Mouse (Mus musculus) frontal cortex, postnatal 10 days (tissue): ENCODE results near the gene Tpsb2.

Experiments used
- DNase-seq, 2 experiments: peaks; one replicate each; pipeline ENCODE4 v3.0.0; 2022; ENCODE audit warnings: low spot score in 2 of 2, mixed read lengths in 1 of 2

The Tpsb2 gene

DNA sequence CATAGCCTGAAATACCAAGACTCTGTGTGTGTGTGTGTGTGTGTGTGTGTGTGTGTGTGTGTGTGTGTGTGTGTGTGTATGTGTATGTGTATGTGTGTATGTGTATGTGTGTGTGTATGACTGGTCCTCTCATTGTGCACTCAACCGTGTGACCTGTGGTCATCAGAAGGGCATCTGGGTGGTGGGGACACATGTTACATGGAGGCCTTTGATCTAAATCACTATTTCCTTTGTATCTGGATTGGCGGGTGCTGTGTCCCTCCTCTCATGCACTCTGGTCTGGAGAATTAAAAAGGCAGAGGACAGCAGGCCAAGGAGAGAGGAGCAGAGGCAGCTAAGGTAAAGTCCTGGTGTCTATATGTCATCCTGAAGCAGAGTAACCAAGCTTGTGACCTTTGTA is at the start of gene Tpsb2:
TSS of gene Tpsb2 (plus strand) at position 301 of the 400 bp plus-strand sequence.
- DNase-seq = no peak

DNA sequence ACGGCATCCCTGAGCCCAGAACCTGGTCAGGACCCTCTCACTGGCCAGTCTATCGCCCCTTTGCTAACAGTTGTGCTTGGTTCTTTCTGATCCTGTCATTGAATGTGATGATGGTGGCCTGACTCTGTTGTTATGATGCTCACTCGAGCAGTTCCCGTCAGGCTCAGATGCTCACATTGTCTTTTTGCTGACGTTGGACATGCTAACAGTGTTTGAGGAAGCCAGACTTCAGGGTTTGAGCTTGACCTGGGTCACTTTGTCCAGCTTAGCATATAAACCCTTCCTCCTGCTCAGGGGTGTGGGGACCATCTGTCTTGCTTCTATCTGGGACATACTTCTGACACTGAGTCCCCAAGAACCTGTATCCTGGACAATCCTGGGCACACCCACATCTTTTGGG is 47.8 kb upstream of the Tpsb2 start, which contains the start of gene Prss29:
TSS of gene Prss29 (plus strand) at position 301 of the 400 bp plus-strand sequence.
- DNase-seq = no peak

- no peak for DNase-seq
These were observed 45.3 kb upstream of the Tpsb2 start for GRCm38 (mm10) chr17:25320819-25321218.

- DNase-seq = no peak
These were observed 43.2 kb upstream of the Tpsb2 start for GRCm38 (mm10) chr17:25322930-25323329.

GRCm38 (mm10) chr17:25332321-25332720 is 33.8 kb upstream of the Tpsb2 start:
- DNase-seq = no peak

- DNase-seq = peak; percentile 21 to 65
These were observed 32.2 kb upstream of the Tpsb2 start for GRCm38 (mm10) chr17:25333943-25334342.

DNA sequence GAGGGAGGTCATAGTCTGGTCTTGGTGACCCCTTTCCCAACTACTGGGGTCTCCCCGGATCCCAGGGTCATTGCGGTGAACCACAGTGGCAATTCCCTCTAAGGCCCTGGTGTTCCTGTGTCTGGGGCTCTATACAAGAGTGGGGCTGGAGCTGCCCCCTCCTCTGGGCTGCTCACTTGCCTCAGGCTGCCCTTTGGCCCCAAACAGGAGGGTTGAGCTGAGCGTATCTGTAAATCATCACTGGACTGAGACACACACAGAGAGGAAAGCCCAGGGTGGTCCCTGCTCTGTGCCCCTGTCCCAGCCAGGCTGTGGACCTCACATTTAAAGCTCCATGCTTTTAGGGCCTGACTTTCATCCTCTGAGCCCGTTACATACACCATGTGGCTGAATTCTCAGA is 27.9 kb upstream of the Tpsb2 start:
- DNase-seq = no peak

GRCm38 (mm10) chr17:25340003-25340402 is 26.1 kb upstream of the Tpsb2 start:
- DNase-seq = no peak

DNA sequence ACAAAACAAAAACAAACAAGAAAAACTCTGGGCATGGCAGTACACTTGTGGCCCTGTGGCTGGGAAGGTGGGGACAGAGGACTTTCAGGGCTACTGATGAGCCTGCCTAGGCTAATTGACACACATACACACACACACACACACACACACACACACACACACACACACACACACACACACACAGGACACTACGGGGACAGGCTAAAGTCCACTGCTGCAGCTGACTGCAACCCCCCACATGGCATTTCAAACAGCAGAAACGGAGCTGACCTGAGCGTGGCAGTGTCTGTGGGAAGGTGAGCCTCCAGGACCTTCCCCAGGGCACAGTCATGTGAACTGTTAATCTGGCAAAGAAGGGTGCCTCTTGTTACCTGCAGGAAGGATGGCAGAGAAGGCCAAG is 24.6 kb upstream of the Tpsb2 start:
- no peak for DNase-seq

DNA sequence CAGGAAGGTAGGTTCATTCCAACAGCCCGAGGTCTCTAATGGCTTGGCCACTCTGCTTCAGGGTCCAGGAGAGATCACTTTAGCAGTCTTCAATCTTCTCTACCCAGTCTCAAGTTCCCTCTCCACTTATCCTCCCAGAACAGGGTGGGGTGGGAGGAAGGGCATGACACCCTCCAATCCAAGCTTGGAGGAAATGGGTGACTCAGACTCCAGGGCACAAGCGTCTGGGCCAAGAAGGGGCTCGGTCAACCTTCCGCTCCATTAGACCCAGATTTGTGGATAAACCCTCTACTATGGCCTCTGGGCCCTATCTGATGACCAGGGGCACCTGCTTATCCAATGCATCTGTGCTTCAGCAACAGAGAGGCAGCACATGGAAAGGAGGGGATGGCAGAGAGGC is 20.6 kb upstream of the Tpsb2 start, which contains the start of gene Tpsab1:
TSS of gene Tpsab1 (minus strand) at position 101 of the 400 bp plus-strand sequence.
- no peak for DNase-seq

- no peak for DNase-seq
These were observed 4.8 kb upstream of the Tpsb2 start for GRCm38 (mm10) chr17:25361291-25361690.

- DNase-seq = no peak
These were observed 2.4 kb upstream of the Tpsb2 start for GRCm38 (mm10) chr17:25363726-25364125.

DNA sequence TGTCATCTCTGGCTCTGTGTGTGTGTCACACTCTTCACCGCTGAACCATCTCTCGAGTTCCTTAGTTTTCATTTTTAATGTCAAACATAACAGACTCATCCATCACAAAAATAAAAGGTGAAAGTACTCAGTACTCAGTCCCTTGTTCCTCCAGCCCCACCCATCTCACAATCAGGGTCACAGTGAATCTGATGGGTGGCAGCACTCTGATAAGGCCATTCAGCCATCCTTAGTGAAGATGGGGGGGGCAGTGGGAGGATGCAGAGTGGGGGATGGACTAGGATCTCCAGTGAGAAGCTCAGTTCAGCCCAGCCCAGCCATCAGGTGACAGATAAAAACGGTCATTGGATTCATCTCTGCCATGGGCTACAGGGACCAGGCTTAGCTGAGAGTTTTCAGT is 2.9 kb downstream of the Tpsb2 start, which contains the start of gene Tpsg1:
TSS of gene Tpsg1 (plus strand) at position 301 of the 400 bp plus-strand sequence.
- no peak for DNase-seq

DNA sequence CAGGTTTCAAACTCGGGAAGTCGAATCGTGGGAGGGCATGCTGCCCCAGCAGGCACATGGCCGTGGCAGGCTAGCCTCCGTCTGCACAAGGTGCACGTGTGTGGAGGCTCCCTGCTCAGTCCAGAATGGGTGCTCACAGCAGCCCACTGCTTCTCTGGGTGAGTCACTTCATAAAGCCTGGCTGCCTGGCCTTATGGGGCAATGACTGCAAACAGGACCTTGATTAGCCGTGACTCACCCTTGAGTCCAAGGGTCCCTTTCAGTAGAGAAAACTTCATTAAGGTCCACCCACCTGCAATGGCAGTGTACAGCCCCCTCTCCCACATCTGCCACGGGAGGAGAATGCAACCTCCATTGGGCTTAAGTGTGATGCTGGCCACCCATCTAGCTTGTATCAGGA is 6.4 kb downstream of the Tpsb2 start:
- no peak for DNase-seq

DNA sequence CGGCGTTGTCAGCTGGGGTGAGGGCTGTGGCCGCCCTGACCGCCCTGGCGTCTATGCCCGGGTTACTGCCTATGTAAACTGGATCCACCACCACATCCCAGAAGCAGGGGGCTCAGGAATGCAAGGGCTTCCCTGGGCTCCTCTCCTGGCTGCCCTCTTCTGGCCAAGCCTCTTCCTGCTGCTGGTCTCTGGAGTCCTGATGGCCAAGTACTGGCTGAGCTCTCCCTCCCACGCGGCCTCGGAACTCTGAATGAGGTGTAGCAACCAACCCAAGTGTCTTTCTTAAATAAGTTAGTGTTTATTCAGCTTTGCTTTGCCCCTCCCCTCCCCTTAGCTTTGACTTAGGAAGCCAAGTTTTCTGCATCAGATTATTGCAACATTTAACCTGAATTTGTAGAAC is 7.9 kb downstream of the Tpsb2 start:
- DNase-seq = no peak

DNA sequence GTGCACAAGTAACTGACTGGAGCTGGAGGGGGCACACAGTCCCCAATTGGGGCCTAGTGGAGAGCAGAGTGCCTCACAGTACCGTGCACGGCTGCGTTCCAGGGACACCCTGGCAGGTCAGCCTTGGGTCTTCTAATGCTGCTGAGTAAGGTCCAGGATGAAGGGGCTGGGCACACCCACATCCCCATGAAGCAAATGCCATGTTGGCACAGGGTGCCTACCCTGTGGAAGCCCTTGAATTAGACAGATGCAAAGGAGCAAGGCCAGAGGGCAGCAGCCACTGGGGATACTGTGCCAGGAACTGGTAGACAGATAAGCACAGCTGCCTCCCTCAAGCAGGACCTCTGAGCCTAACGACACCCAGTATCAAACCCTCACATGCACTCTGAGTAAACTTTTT is 28.4 kb downstream of the Tpsb2 start:
- DNase-seq = no peak

GRCm38 (mm10) chr17:25397804-25398519 is 31.9 kb downstream of the Tpsb2 start:
- peak in 1 of 2 experiments; percentile 81 for DNase-seq

- no peak for DNase-seq
These were observed 32.4 kb downstream of the Tpsb2 start for GRCm38 (mm10) chr17:25398520-25398838.

GRCm38 (mm10) chr17:25400443-25400842 is 34.3 kb downstream of the Tpsb2 start:
- no peak for DNase-seq

DNA sequence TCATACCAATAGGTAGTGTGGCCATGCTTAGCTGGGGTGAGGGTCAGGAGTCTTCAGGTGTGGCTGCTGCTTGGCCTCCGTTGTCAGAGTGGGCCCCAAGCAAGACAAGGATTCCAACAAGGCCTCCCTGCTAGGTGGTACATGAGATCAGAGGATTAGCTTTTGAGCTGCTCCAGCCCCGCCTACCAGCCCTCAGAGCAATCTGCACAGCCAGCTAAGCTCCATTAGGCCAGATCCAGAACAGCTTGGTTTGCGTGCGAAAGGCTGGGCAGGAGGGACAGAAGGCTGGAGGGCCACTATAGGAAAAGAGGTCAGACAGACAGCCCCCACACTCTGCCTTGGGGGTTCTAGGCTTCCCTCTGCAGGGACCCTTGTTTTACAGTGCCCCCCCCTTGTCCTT is 35.4 kb downstream of the Tpsb2 start:
- no peak for DNase-seq

- DNase-seq = no peak
These were observed 36.1 kb downstream of the Tpsb2 start for GRCm38 (mm10) chr17:25402224-25402623.

- no peak for DNase-seq
These were observed 38.1 kb downstream of the Tpsb2 start for GRCm38 (mm10) chr17:25404190-25404589.

DNA sequence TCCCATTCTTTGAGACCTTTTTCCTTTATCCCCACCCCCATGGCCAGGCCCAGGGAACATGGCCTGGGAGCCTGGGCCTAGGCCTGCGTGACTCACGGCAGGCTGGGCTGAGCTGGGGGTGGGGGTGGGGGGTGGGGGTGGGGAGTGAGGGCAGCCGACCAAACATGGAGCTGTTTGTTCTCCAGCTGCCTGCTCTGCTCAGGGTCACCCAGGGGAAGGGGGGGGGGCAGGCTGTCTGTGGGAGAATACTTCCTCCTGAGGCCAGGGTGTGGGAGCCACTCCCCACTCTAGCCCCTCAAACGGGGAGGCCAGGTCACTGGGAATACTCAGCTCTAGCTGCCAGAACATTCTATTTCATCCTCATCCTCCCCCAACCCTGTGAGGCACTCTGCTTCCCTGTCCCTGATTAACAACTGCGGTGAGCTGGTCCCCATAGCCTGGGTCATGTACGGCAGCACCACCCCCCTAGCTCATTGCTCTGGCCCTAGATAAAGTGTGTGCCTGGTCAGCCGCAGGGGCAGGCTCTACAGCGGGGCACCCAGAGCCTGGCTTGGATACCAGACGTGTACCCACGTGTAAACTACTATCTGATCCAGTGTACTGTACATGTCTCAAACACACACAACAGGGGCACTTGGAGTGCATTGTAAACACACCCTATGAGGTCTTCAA is 39.3 kb downstream of the Tpsb2 start:
- DNase-seq = no peak
